Mouse (Mus musculus) heart, adult 11 months (tissue): ENCODE results near the gene Gm20924.
"Not testable (repeated sequence)": the region's sequence is repeated elsewhere in the genome, so short reads cannot be mapped to it uniquely, and the experiment has no call there.

ENCODE experiments used
- DNase-seq: peaks from one replicate; pipeline ENCODE4 v3.0.0; 2022

Gm20924 gene

GRCm38 (mm10) chrY:65207427-65207826 is at the start of gene Gm20924:
Gene Gm20924 (minus strand): TSS chrY:65207527.
- not testable (repeated sequence) for DNase-seq
